Mouse (Mus musculus): ENCODE measurements at regions not wholly inside any gene's neighbourhood (a gene's known extent, or its start where the extent isn't known, plus 50 kb on each side); places are given as distances from the start of the nearest gene placed in this dataset.
A peak's percentile ranks its signal among the peaks of the same experiment; 100 is the strongest.

- peak; percentile 65; the same call in 1 of the 2 replicates for ATAC-seq
- WGBS: 56% methylated on average over 4 of the region's 4 CpGs
- no peaks in the 10 kb centered on the region for H3K27me3 ChIP-seq (replicated peaks; ENCODE audit: control insufficient read depth, insufficient read depth, low read length)
Measured at GRCm38 (mm10) chr14:68218471-68218870, 1075.6 kb downstream of the Synb start.

GRCm38 (mm10) chr14:68217986-68218385 is 1076.1 kb downstream of the Synb start:
- H3K4me2 ChIP-seq (ENCODE audit: low read length): no peak overlapping the region
- H3K9ac ChIP-seq (ENCODE audit: low read depth, low read length): no peak overlapping the region; the same call in 1 of the 2 replicates
- peak overlapping the region; percentile 44 for H3K27ac ChIP-seq (ENCODE audit: low read depth, low read length)
- H3K36me3 ChIP-seq (ENCODE audit: control insufficient read depth, insufficient read depth, low read length): no peaks in the 10 kb centered on the region
- no peaks in the 10 kb centered on the region for H3K27me3 ChIP-seq (replicated peaks; ENCODE audit: control insufficient read depth, insufficient read depth, low read length)
- WGBS: 77% methylated on average over 6 of the region's 6 CpGs
- peaks cover 10% of the 10 kb centered on the region for H3K4me1 ChIP-seq (ENCODE audit: control insufficient read depth, insufficient read depth, low read depth, low read length)
- no peaks in the 10 kb centered on the region for H3K9me3 ChIP-seq (ENCODE audit: control insufficient read depth, low read length)
- ATAC-seq: no peak
- H3K4me3 ChIP-seq (ENCODE audit: low read length): no peak overlapping the region

More at GRCm38 (mm10) chr14:68218471-68218870, 1075.6 kb downstream of the Synb start:
- Histone ChIP-seq H3K9me3 (ENCODE audit: control insufficient read depth, low read length) (no peaks in the 10 kb centered on the region), H3K4me2 (ENCODE audit: low read length) (no peak overlapping the region), H3K4me3 (ENCODE audit: low read length) (no peak overlapping the region), H3K27ac (ENCODE audit: low read depth, low read length) (peak overlapping the region; percentile 44), H3K9ac (ENCODE audit: low read depth, low read length) (no peak overlapping the region; the same call in 1 of the 2 replicates), H3K36me3 (ENCODE audit: control insufficient read depth, insufficient read depth, low read length) (no peaks in the 10 kb centered on the region), H3K4me1 (ENCODE audit: control insufficient read depth, insufficient read depth, low read depth, low read length) (peaks cover 10% of the 10 kb centered on the region)

- H3K27ac ChIP-seq (ENCODE audit: low read depth, low read length): no peak overlapping the region
- H3K27me3 ChIP-seq (replicated peaks; ENCODE audit: control insufficient read depth, insufficient read depth, low read length): no peaks in the 10 kb centered on the region
- no peak overlapping the region for H3K9ac ChIP-seq (ENCODE audit: low read depth, low read length)
- ATAC-seq: no peak
- H3K4me1 ChIP-seq (ENCODE audit: control insufficient read depth, insufficient read depth, low read depth, low read length): peaks cover 8% of the 10 kb centered on the region; the same call in 1 of the 2 replicates
- WGBS: 88% methylated on average over 5 of the region's 5 CpGs
- no peaks in the 10 kb centered on the region for H3K36me3 ChIP-seq (ENCODE audit: control insufficient read depth, insufficient read depth, low read length)
- no peak overlapping the region for H3K4me2 ChIP-seq (ENCODE audit: low read length)
- no peaks in the 10 kb centered on the region for H3K9me3 ChIP-seq (ENCODE audit: control insufficient read depth, low read length)
- H3K4me3 ChIP-seq (ENCODE audit: low read length): no peak overlapping the region
Measured at GRCm38 (mm10) chr14:68213879-68214278, 1080.2 kb downstream of the Synb start.

GRCm38 (mm10) chr14:68198802-68199201 is 1095.3 kb downstream of the Synb start:
- Histone ChIP-seq H3K9ac (ENCODE audit: low read depth, low read length) (no peak overlapping the region), H3K27ac (ENCODE audit: low read depth, low read length) (no peak overlapping the region), H3K9me3 (ENCODE audit: control insufficient read depth, low read length) (no peaks in the 10 kb centered on the region), H3K4me2 (ENCODE audit: low read length) (peak overlapping the region; percentile 43), H3K27me3 (replicated peaks; ENCODE audit: control insufficient read depth, insufficient read depth, low read length) (no peaks in the 10 kb centered on the region), H3K4me3 (ENCODE audit: low read length) (no peak overlapping the region), H3K36me3 (ENCODE audit: control insufficient read depth, insufficient read depth, low read length) (no peaks in the 10 kb centered on the region), H3K4me1 (ENCODE audit: control insufficient read depth, insufficient read depth, low read depth, low read length) (peaks cover 11% of the 10 kb centered on the region)
- peak; percentile 59; the same call in 1 of the 2 replicates for ATAC-seq
- 7% methylated on average over 8 of the region's 8 CpGs for WGBS

- peak overlapping the region; percentile 20; the same call in 1 of the 2 replicates for H3K4me2 ChIP-seq (ENCODE audit: low read length)
- peak overlapping the region; percentile 5; the same call in 1 of the 2 replicates for H3K9ac ChIP-seq (ENCODE audit: low read depth, low read length)
- H3K4me3 ChIP-seq (ENCODE audit: low read length): no peak overlapping the region
- 2% methylated on average over 9 of the region's 13 CpGs for WGBS
- no peaks in the 10 kb centered on the region for H3K9me3 ChIP-seq (ENCODE audit: control insufficient read depth, low read length)
- H3K27me3 ChIP-seq (replicated peaks; ENCODE audit: control insufficient read depth, insufficient read depth, low read length): no peaks in the 10 kb centered on the region
- peak overlapping the region; percentile 29; the same call in 1 of the 2 replicates for H3K27ac ChIP-seq (ENCODE audit: low read depth, low read length)
- H3K36me3 ChIP-seq (ENCODE audit: control insufficient read depth, insufficient read depth, low read length): no peaks in the 10 kb centered on the region
- peak; percentile 70; the same call in 1 of the 2 replicates for ATAC-seq
- peaks cover 11% of the 10 kb centered on the region for H3K4me1 ChIP-seq (ENCODE audit: control insufficient read depth, insufficient read depth, low read depth, low read length)
Measured at GRCm38 (mm10) chr14:68197470-68197800, 1096.7 kb downstream of the Synb start.

GRCm38 (mm10) chr14:68196762-68197469 is 1097.2 kb downstream of the Synb start:
- Histone ChIP-seq H3K4me3 (ENCODE audit: low read length) (no peak overlapping the region), H3K27ac (ENCODE audit: low read depth, low read length) (peak overlapping the region; percentile 29; the same call in 1 of the 2 replicates), H3K4me1 (ENCODE audit: control insufficient read depth, insufficient read depth, low read depth, low read length) (peaks cover 11% of the 10 kb centered on the region), H3K9ac (ENCODE audit: low read depth, low read length) (0 out of 2 replicates have a peak overlapping the region, but pooled peaks have one; percentile 5), H3K4me2 (ENCODE audit: low read length) (peak overlapping the region; percentile 20; the same call in 1 of the 2 replicates), H3K36me3 (ENCODE audit: control insufficient read depth, insufficient read depth, low read length) (no peaks in the 10 kb centered on the region), H3K27me3 (replicated peaks; ENCODE audit: control insufficient read depth, insufficient read depth, low read length) (no peaks in the 10 kb centered on the region), H3K9me3 (ENCODE audit: control insufficient read depth, low read length) (no peaks in the 10 kb centered on the region)
- peak; percentile 63; the same call in 1 of the 2 replicates for ATAC-seq
- 16% methylated on average over 9 of the region's 9 CpGs for WGBS

- Histone ChIP-seq H3K4me1 (ENCODE audit: control insufficient read depth, insufficient read depth, low read depth, low read length) (peaks cover 11% of the 10 kb centered on the region), H3K4me3 (ENCODE audit: low read length) (no peak overlapping the region), H3K4me2 (ENCODE audit: low read length) (no peak overlapping the region), H3K27me3 (replicated peaks; ENCODE audit: control insufficient read depth, insufficient read depth, low read length) (no peaks in the 10 kb centered on the region), H3K9me3 (ENCODE audit: control insufficient read depth, low read length) (no peaks in the 10 kb centered on the region), H3K36me3 (ENCODE audit: control insufficient read depth, insufficient read depth, low read length) (no peaks in the 10 kb centered on the region), H3K9ac (ENCODE audit: low read depth, low read length) (no peak overlapping the region), H3K27ac (ENCODE audit: low read depth, low read length) (no peak overlapping the region)
- ATAC-seq: no peak
- 53% methylated on average over 9 of the region's 9 CpGs for WGBS
Measured at GRCm38 (mm10) chr14:68196201-68196600, 1097.9 kb downstream of the Synb start.

- Histone ChIP-seq H3K9me3 (ENCODE audit: control insufficient read depth, low read length) (no peaks in the 10 kb centered on the region), H3K4me1 (ENCODE audit: control insufficient read depth, insufficient read depth, low read depth, low read length) (no peaks in the 10 kb centered on the region), H3K9ac (ENCODE audit: low read depth, low read length) (no peak overlapping the region), H3K36me3 (ENCODE audit: control insufficient read depth, insufficient read depth, low read length) (no peaks in the 10 kb centered on the region), H3K27me3 (replicated peaks; ENCODE audit: control insufficient read depth, insufficient read depth, low read length) (no peaks in the 10 kb centered on the region), H3K27ac (ENCODE audit: low read depth, low read length) (no peak overlapping the region), H3K4me2 (ENCODE audit: low read length) (no peak overlapping the region), H3K4me3 (ENCODE audit: low read length) (no peak overlapping the region)
- WGBS: 41% methylated on average over 4 of the region's 4 CpGs
- ATAC-seq: no peak
Measured at GRCm38 (mm10) chr14:68189876-68190275, 1104.2 kb downstream of the Synb start.

- 70% methylated on average over 5 of the region's 5 CpGs for WGBS
- Histone ChIP-seq H3K27ac (ENCODE audit: low read depth, low read length) (no peak overlapping the region), H3K4me1 (ENCODE audit: control insufficient read depth, insufficient read depth, low read depth, low read length) (no peaks in the 10 kb centered on the region), H3K36me3 (ENCODE audit: control insufficient read depth, insufficient read depth, low read length) (no peaks in the 10 kb centered on the region), H3K9me3 (ENCODE audit: control insufficient read depth, low read length) (no peaks in the 10 kb centered on the region), H3K4me3 (ENCODE audit: low read length) (no peak overlapping the region), H3K4me2 (ENCODE audit: low read length) (no peak overlapping the region), H3K9ac (ENCODE audit: low read depth, low read length) (no peak overlapping the region), H3K27me3 (replicated peaks; ENCODE audit: control insufficient read depth, insufficient read depth, low read length) (no peaks in the 10 kb centered on the region)
- no peak for ATAC-seq
Measured at GRCm38 (mm10) chr14:68188325-68188724, 1105.8 kb downstream of the Synb start.
